Mouse (Mus musculus): ENCODE measurements at regions not wholly inside any gene's neighbourhood (a gene's known extent, or its start where the extent isn't known, plus 50 kb on each side); places are given as distances from the start of the nearest gene placed in this dataset.

DNA sequence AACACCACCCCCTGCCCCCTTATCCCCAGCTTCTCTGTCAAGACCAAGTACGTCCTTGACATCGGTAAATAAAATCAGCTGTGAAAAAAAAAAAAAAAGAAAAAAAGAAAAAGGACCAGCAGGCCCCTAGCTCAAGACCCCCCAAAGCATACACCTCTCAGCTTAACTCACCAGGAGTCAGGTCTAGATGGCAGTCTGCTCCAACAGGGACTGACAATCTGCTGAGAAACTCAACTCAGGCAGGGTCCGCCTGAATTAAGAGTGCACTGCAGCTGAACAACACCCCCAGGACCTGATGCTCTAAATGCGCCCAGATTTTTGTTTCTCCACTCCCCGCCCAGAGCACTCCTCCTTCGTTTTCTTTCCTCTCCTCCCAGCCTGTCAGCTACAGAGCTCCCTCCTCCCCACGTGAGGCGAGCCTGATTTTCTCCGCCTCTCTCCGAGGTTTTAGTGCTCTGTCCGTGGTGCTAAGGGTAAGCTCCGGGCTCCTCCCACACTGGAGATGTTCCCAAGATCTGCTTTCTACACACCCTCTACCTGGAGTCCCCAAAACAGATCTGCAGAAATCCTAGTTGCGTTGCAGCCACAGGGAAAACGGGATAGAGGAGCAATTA is 138.9 kb downstream of the Lipi start:
- TF ChIP-seq EP300 (IDR thresholded peaks at IDR 0.05; ENCODE audit: insufficient read depth, low read depth, low read length): no peak
- no peak for TF ChIP-seq CTCF (IDR thresholded peaks at IDR 0.05)
- TF ChIP-seq POLR2A (IDR thresholded peaks at IDR 0.05; ENCODE audit: insufficient read depth, low read depth, low read length): no peak

Measured in heart, adult 2 months (tissue).